Mouse (Mus musculus): ENCODE data around the gene Plxnc1. TPM values are rescaled to one million over a fixed set of nuclear protein-coding genes. Genes with fewer than 3 reads are reported as not detected.

The Plxnc1 gene
- total RNA-seq, 4 experiments from 2014 or later, result 32.6 to 44.3 (median 38.4) TPM

GRCm38 (mm10) chr10:94823971-94824760 lies 120.5 kb downstream of the Plxnc1 start:
- DNase-seq (ENCODE audit: low spot score in 2 of 2), result no peak

GRCm38 (mm10) chr10:94818781-94819665 lies 125.6 kb downstream of the Plxnc1 start:
- no peak for DNase-seq (ENCODE audit: low spot score in 2 of 2)

- no peak for DNase-seq (ENCODE audit: low spot score in 2 of 2)
Observed at GRCm38 (mm10) chr10:94818127-94818526, 126.5 kb downstream of the Plxnc1 start.

- DNase-seq (ENCODE audit: low spot score in 2 of 2), result no peak
Observed at GRCm38 (mm10) chr10:94811907-94812851, 132.5 kb downstream of the Plxnc1 start.

- DNase-seq (ENCODE audit: low spot score in 2 of 2), result no peak
Observed at GRCm38 (mm10) chr10:94809946-94810472, 134.6 kb downstream of the Plxnc1 start.

- DNase-seq (ENCODE audit: low spot score in 2 of 2), result no peak
Observed at GRCm38 (mm10) chr10:94808275-94808674, 136.4 kb downstream of the Plxnc1 start.

- DNase-seq (ENCODE audit: low spot score in 2 of 2), result no peak
Observed at GRCm38 (mm10) chr10:94807323-94807722, 137.3 kb downstream of the Plxnc1 start.

GRCm38 (mm10) chr10:94804909-94805220 lies 139.8 kb downstream of the Plxnc1 start:
- no peak for DNase-seq (ENCODE audit: low spot score in 2 of 2)

GRCm38 (mm10) chr10:94804029-94804908 lies 140.4 kb downstream of the Plxnc1 start:
- no peak for DNase-seq (ENCODE audit: low spot score in 2 of 2)

GRCm38 (mm10) chr10:94800677-94801354 lies 143.8 kb downstream of the Plxnc1 start:
- no peak for DNase-seq (ENCODE audit: low spot score in 2 of 2)

GRCm38 (mm10) chr10:94799485-94800239 lies 145.0 kb downstream of the Plxnc1 start:
- DNase-seq (ENCODE audit: low spot score in 2 of 2), result no peak

- DNase-seq (ENCODE audit: low spot score in 2 of 2), result no peak
Observed at GRCm38 (mm10) chr10:94798128-94798527, 146.5 kb downstream of the Plxnc1 start.

- DNase-seq (ENCODE audit: low spot score in 2 of 2), result no peak
Observed at GRCm38 (mm10) chr10:94794666-94795244, 149.9 kb downstream of the Plxnc1 start.

- no peak for DNase-seq (ENCODE audit: low spot score in 2 of 2)
Observed at GRCm38 (mm10) chr10:94793914-94794313, 150.7 kb downstream of the Plxnc1 start.

- no peak for DNase-seq (ENCODE audit: low spot score in 2 of 2)
Observed at GRCm38 (mm10) chr10:94789205-94789604, 155.4 kb downstream of the Plxnc1 start.

GRCm38 (mm10) chr10:94780618-94781262 lies 163.9 kb downstream of the Plxnc1 start:
- DNase-seq (ENCODE audit: low spot score in 2 of 2), result no peak

- no peak for DNase-seq (ENCODE audit: low spot score in 2 of 2)
Observed at GRCm38 (mm10) chr10:94779319-94779718, 165.3 kb downstream of the Plxnc1 start.

- DNase-seq (ENCODE audit: low spot score in 2 of 2), result no peak
Observed at GRCm38 (mm10) chr10:94777576-94777975, 167.1 kb downstream of the Plxnc1 start.

All from left cerebral cortex, adult 8-10 months (tissue).